Mouse (Mus musculus) stomach, embryonic 16.5 days (tissue): Measurements from ENCODE around the gene Gramd1c. TPM values are rescaled to one million over a fixed set of nuclear protein-coding genes. Genes with fewer than 3 reads are reported as not detected.

ENCODE experiments used
- ATAC-seq: fragments of 200-750 bp; cut with Nextera tagmentation; 2 replicates; pipeline ENCODE4 v1.8.0; 2017; ENCODE audit warnings: moderate number of reproducible peaks, moderate TSS enrichment; ENCODE audit not compliant: insufficient read depth, low FRiP score
- H3K27ac ChIP-seq: fragments of 300-500 bp; sonication (generic); 2 replicates; pipeline ENCODE4 v1.5.1; 2014; ENCODE audit warnings: low read length
- H3K27me3 ChIP-seq: fragments of 300-500 bp; sonication (generic); 2 replicates; pipeline ENCODE4 v1.6.1; 2014; ENCODE audit warnings: low read length, control low read depth, mixed read lengths; ENCODE audit not compliant: control insufficient read depth, insufficient read depth
- H3K36me3 ChIP-seq: fragments of 300-500 bp; sonication (generic); 2 replicates; pipeline ENCODE4 v1.6.1; 2014; ENCODE audit warnings: low read length; ENCODE audit not compliant: control insufficient read depth, insufficient read depth
- H3K4me1 ChIP-seq: fragments of 300-500 bp; sonication (generic); 2 replicates; pipeline ENCODE4 v1.6.1; 2014; ENCODE audit warnings: low read length, control low read depth, mixed read lengths; ENCODE audit not compliant: control insufficient read depth, insufficient read depth
- H3K4me2 ChIP-seq: fragments of 300-500 bp; sonication (generic); 2 replicates; pipeline ENCODE4 v1.6.1; 2014; ENCODE audit warnings: low read depth, low read length, mixed read lengths
- H3K4me3 ChIP-seq: fragments of 300-500 bp; sonication (generic); replicated peaks from 2 replicates; pipeline ENCODE4 v1.5.1; 2014; ENCODE audit warnings: mild to moderate bottlenecking, low read length
- H3K9ac ChIP-seq: fragments of 300-500 bp; sonication (generic); 2 replicates; pipeline ENCODE4 v1.6.1; 2014; ENCODE audit warnings: low read length
- H3K9me3 ChIP-seq: fragments of 300-500 bp; sonication (generic); replicated peaks from 2 replicates; pipeline ENCODE4 v1.6.1; 2016; ENCODE audit warnings: low read length, control low read depth; ENCODE audit not compliant: control insufficient read depth
- WGBS: fragments of 180-500 bp; shearing (Covaris S2); extraction: QIAGEN DNeasy Blood & Tissue Kit; methylation state at CpG from one replicate; pipeline ENCODE4 v1.1.7; 2014; 5-methylcytosine and 5-hydroxymethylcytosine counted together
- polyA plus RNA-seq: library from polyadenylated mRNA; unstranded; fragments of >200 nt; fragmentation: Nextera tagmentation; extraction: Ambion mirVana; gene quantifications from 2 replicates; pipeline ENCODE4 v1.2.1, GENCODE M21; 2015

Gramd1c gene
- polyA plus RNA-seq, 1 experiment from 2014 or later, result 6.8 TPM

DNA sequence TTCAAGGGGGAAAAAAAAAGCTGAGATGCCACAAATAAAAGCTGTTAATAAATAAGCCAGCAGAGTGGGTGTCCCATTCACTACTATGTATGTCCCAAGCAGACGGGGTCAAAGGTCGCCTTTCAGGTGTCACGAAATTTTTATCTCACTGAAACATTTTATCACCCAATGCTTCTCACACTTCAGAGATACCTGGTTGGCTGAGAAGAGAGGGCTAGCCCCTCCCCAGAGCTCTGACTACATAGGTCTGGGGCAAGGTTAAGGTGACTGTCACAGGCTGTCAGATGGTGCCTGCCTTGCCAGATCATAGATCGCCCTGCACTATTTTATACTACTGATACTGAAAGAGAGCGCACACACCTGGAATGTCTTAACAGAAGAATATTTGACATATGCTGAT lies 29.8 kb downstream of the Gramd1c start:
- ATAC-seq, result no peak
- no peak overlapping the region for H3K9ac ChIP-seq
- 0 out of 2 replicates have a peak, but pooled peaks cover 2% of the 10 kb centered on the region for H3K4me1 ChIP-seq
- H3K4me3 ChIP-seq, result no peak overlapping the region
- H3K4me2 ChIP-seq, result no peak overlapping the region
- H3K27ac ChIP-seq, result no peak overlapping the region
- H3K36me3 ChIP-seq, result no peaks in the 10 kb centered on the region
- H3K9me3 ChIP-seq, result no peaks in the 10 kb centered on the region
- H3K27me3 ChIP-seq, result no peaks in the 10 kb centered on the region
- 76% methylated on average over 5 of the region's 5 CpGs for WGBS

- Histone ChIP-seq H3K4me3 (no peak overlapping the region), H3K36me3 (no peaks in the 10 kb centered on the region), H3K4me2 (no peak overlapping the region), H3K27ac (no peak overlapping the region), H3K9ac (no peak overlapping the region), H3K4me1 (peaks cover 11% of the 10 kb centered on the region), H3K9me3 (no peaks in the 10 kb centered on the region), H3K27me3 (no peaks in the 10 kb centered on the region)
- ATAC-seq, result no peak
- WGBS, result 43% methylated on average over 2 of the region's 2 CpGs
These were observed 33.9 kb downstream of the Gramd1c start for GRCm38 (mm10) chr16:44029273-44029672.

GRCm38 (mm10) chr16:44026822-44027221 lies 36.3 kb downstream of the Gramd1c start:
- WGBS, result 60% methylated on average over 9 of the region's 9 CpGs
- no peak overlapping the region for H3K9ac ChIP-seq
- ATAC-seq, result no peak
- H3K4me2 ChIP-seq, result peak overlapping the region; percentile 13; the same call in 1 of the 2 replicates
- peaks cover 11% of the 10 kb centered on the region for H3K4me1 ChIP-seq
- H3K27ac ChIP-seq, result no peak overlapping the region
- H3K4me3 ChIP-seq, result no peak overlapping the region
- H3K36me3 ChIP-seq, result no peaks in the 10 kb centered on the region
- H3K9me3 ChIP-seq, result no peaks in the 10 kb centered on the region
- no peaks in the 10 kb centered on the region for H3K27me3 ChIP-seq

GRCm38 (mm10) chr16:44026210-44026609 lies 36.9 kb downstream of the Gramd1c start:
- 57% methylated on average over 6 of the region's 6 CpGs for WGBS
- H3K4me1 ChIP-seq, result peaks cover 11% of the 10 kb centered on the region
- no peak for ATAC-seq
- H3K36me3 ChIP-seq, result no peaks in the 10 kb centered on the region
- no peak overlapping the region for H3K27ac ChIP-seq
- no peaks in the 10 kb centered on the region for H3K9me3 ChIP-seq
- no peak overlapping the region for H3K4me2 ChIP-seq
- no peak overlapping the region for H3K4me3 ChIP-seq
- no peak overlapping the region for H3K9ac ChIP-seq
- H3K27me3 ChIP-seq, result no peaks in the 10 kb centered on the region

DNA sequence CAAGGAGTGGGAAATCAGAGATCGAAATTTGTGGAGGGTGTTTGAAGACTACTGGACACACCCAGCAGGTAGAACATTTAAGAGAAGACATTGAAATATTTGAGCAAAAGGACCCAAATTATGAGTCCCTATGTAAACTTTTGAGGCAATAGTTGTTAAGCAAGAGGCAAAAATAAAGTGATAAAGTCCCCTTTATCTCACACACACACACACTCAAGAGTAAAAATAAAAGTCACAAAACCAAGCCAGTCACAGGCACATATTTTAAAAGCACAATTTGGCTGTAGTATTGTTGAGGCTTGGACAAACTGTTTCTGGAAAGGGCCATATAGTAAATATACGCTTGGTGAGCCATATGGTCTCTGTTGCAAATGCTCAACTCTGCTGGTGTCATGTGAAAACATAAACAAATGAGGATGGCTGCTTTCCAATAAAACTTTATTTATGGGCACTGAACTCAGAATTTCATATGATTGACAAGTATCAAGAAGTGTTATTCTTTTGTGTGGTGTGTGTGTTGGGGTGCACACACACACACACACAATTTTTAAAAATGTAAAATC lies 44.1 kb downstream of the Gramd1c start:
- Histone ChIP-seq H3K36me3 (no peaks in the 10 kb centered on the region), H3K27me3 (no peaks in the 10 kb centered on the region), H3K4me1 (no peaks in the 10 kb centered on the region), H3K4me2 (no peak overlapping the region), H3K4me3 (no peak overlapping the region), H3K9me3 (no peaks in the 10 kb centered on the region), H3K27ac (no peak overlapping the region), H3K9ac (no peak overlapping the region)
- ATAC-seq, result no peak
- WGBS, result 64% methylated on average over 2 of the region's 2 CpGs

GRCm38 (mm10) chr16:44018372-44018771 lies 44.8 kb downstream of the Gramd1c start:
- Histone ChIP-seq H3K4me3 (no peak overlapping the region), H3K27ac (no peak overlapping the region), H3K9ac (no peak overlapping the region), H3K9me3 (no peaks in the 10 kb centered on the region), H3K4me2 (no peak overlapping the region), H3K36me3 (no peaks in the 10 kb centered on the region), H3K4me1 (no peaks in the 10 kb centered on the region), H3K27me3 (no peaks in the 10 kb centered on the region)
- peak; percentile 73 for ATAC-seq
- WGBS, result 41% methylated on average over 7 of the region's 7 CpGs

DNA sequence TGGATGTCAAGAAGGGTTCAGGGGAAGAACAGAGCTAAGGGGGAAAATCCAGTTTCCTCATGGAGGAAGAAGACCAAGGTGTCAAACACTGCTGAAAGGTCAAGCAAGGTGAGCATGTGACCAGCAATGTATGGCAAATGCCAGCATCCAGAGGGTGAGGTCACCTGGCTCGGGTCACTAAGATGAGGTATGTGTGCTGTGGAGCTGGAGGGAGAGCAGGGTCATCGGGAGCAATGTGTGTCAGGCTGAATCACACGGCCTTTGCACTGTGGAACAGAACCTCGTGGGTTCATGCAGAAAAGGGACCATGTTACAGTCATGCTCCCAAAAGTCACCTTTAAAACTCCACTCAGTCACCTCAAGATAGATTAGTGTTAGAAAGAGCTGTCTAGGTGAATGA lies 45.4 kb downstream of the Gramd1c start:
- H3K27ac ChIP-seq, result no peak overlapping the region
- H3K9me3 ChIP-seq, result no peaks in the 10 kb centered on the region
- WGBS, result 86% methylated on average over 4 of the region's 4 CpGs
- no peak for ATAC-seq
- no peak overlapping the region for H3K4me2 ChIP-seq
- no peaks in the 10 kb centered on the region for H3K27me3 ChIP-seq
- H3K36me3 ChIP-seq, result no peaks in the 10 kb centered on the region
- no peak overlapping the region for H3K9ac ChIP-seq
- no peaks in the 10 kb centered on the region for H3K4me1 ChIP-seq
- H3K4me3 ChIP-seq, result no peak overlapping the region

DNA sequence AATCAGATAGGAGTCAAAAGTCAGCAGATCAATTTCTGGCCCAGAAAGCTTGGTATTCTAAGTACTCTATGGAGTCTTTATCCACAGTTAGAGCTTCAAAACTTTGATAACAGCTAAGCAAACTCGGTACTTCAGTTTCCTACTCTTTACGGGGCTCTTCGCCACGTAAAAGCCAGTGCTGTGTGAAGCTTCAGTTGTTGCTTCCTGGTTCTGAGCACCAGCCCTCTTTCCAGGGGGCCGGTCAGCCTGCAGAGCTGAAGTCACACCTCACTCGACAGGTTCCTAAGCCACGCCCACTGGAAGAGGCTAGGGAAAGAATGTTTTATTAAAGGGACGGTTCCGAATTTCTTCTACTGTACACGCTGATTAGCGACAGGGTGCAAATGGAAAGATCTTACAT lies 47.0 kb downstream of the Gramd1c start:
- H3K9me3 ChIP-seq, result no peaks in the 10 kb centered on the region
- H3K4me1 ChIP-seq, result no peaks in the 10 kb centered on the region
- no peak overlapping the region for H3K27ac ChIP-seq
- no peaks in the 10 kb centered on the region for H3K27me3 ChIP-seq
- H3K9ac ChIP-seq, result peak overlapping the region; percentile 55
- H3K36me3 ChIP-seq, result no peaks in the 10 kb centered on the region
- peak; percentile 88 for ATAC-seq
- WGBS, result 9% methylated on average over 11 of the region's 11 CpGs
- peak overlapping the region; percentile 52 for H3K4me2 ChIP-seq
- peak overlapping the region; percentile 43 for H3K4me3 ChIP-seq

GRCm38 (mm10) chr16:44015416-44016158 lies 47.6 kb downstream of the Gramd1c start:
- peak overlapping the region; percentile 52 for H3K4me2 ChIP-seq
- no peaks in the 10 kb centered on the region for H3K9me3 ChIP-seq
- H3K27me3 ChIP-seq, result no peaks in the 10 kb centered on the region
- no peak for ATAC-seq
- H3K4me1 ChIP-seq, result no peaks in the 10 kb centered on the region
- 46% methylated on average over 16 of the region's 16 CpGs for WGBS
- H3K9ac ChIP-seq, result peak overlapping the region; percentile 55
- H3K4me3 ChIP-seq, result peak overlapping the region; percentile 43
- H3K27ac ChIP-seq, result no peak overlapping the region
- H3K36me3 ChIP-seq, result no peaks in the 10 kb centered on the region
